ENCODE assay signal across 8 mouse cellular contexts in the genomic region with DNA sequence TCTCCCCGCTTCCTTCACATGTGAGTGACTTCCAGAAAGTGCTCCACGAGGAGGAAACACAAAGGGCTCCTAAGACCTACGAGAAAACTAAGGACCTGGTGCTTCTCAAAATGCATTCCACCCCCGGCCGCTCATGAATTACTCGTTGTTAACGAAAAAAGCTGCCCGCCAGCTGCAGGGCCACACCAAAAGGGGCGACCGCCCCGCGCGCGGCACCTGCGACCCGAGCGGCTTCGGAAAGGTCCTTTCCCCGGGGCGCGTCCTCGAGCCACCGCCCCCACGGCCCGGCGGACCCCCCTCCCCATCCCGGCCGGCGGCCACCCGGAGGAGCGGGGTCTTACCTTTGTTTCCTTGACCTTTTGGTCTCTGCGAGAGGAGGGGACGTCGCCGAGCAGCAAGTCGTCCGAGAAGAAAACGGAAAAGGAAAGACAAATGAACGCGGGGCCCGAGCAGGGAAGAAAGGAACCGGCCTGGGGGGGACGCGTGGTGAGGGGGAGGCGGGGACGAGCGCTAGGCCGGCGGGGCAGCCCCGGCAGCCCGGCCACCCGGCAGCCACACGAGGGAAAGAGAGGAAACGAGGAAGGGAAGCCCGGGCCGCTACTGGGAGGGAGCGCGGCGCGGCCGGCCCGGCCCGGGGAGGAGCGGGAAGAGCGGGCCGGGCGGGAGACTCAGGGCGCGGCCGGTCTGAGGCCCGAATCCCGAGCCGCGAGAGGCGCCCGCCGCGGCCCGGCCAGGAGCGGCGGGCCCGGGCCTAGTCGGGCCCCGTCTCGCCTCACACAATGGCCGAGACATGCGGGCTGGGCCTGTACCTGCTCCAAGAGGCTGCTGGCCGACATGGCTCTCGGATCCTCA. TPM values are rescaled to one million over a fixed set of nuclear protein-coding genes. Genes with fewer than 3 reads are reported as not detected.
DNase-seq lines count a peak whose midpoint lies in the region; ATAC-seq and TF ChIP-seq lines count a peak whose summit lies in the region.

No protein-coding gene starts in this region.

- peak; percentile 5 for ATAC-seq in activated CD4-positive, CD25-positive, alpha-beta regulatory T cell, adult 4 months
- ATAC-seq in embryonic facial prominence, embryonic 13.5 days (ENCODE audit: insufficient number of reproducible peaks, insufficient read depth, low FRiP score, low TSS enrichment, low read depth), result peak; percentile 76
- peak; percentile 59 for ATAC-seq in heart, embryonic 14.5 days (ENCODE audit: insufficient number of reproducible peaks, insufficient read depth, low FRiP score, low read depth)
- peak; percentile 91 for ATAC-seq in midbrain, embryonic 13.5 days
- peak; percentile 53 for ATAC-seq in stomach, embryonic 14.5 days (ENCODE audit: insufficient number of reproducible peaks, insufficient read depth, low FRiP score, low read depth)

- H3K79me2 ChIP-seq in CH12.LX (replicated peaks; ENCODE audit: control insufficient read depth, extremely low read depth, insufficient read depth, poor library complexity, severe bottlenecking), result peaks cover 50% of the 10 kb centered on the region

- peaks cover 8 to 46% of the 10 kb centered on the region in 2 experiments for H3K4me1 ChIP-seq in CH12.LX (ENCODE audit: control insufficient read depth in 1 of 2, insufficient read depth in 2 of 2)
- peaks cover 17% of the 10 kb centered on the region for H3K4me1 ChIP-seq in embryonic facial prominence, embryonic 13.5 days
- peaks cover 2 to 17% of the 10 kb centered on the region in 2 experiments; a peak in 3 of 4 replicates for H3K4me1 ChIP-seq in heart, embryonic 14.5 days (ENCODE audit: control insufficient read depth in 2 of 2, insufficient read depth in 2 of 2, low read length in 2 of 2)
- H3K4me1 ChIP-seq in midbrain, embryonic 13.5 days (replicated peaks), result peaks cover 33% of the 10 kb centered on the region
- peaks cover 17% of the 10 kb centered on the region; the same call in 1 of the 2 replicates for H3K4me1 ChIP-seq in stomach, embryonic 14.5 days (ENCODE audit: control insufficient read depth, insufficient read depth, low read length)

- no peak for TF ChIP-seq CTCF in CH12.LX (conservative IDR thresholded peaks at IDR 0.05 in 1 of 2, IDR thresholded peaks at IDR 0.05 in 1 of 2; ENCODE audit: low read depth in 2 of 2, low read length in 2 of 2)

- no peaks in the 10 kb centered on the region for H3K9me3 ChIP-seq in CH12.LX (replicated peaks; ENCODE audit: low read length)
- H3K9me3 ChIP-seq in embryonic facial prominence, embryonic 13.5 days, result no peaks in the 10 kb centered on the region
- no peaks in the 10 kb centered on the region for H3K9me3 ChIP-seq in heart, embryonic 14.5 days (ENCODE audit: control insufficient read depth, low read length)
- no peaks in the 10 kb centered on the region for H3K9me3 ChIP-seq in midbrain, embryonic 13.5 days
- no peaks in the 10 kb centered on the region for H3K9me3 ChIP-seq in stomach, embryonic 14.5 days (ENCODE audit: control insufficient read depth, low read depth, low read length)

- intact Hi-C loops in left cerebral cortex, postnatal 36 days (cut with DNase I), result loop anchor here (2.0 kb wide), 1 partner anchor 49 kb away; the partner anchor contains the start of gene Gmeb1

- under 1% methylated on average over 82 of the region's 89 CpGs for WGBS in embryonic facial prominence, embryonic 13.5 days
- WGBS in heart, embryonic 14.5 days, result under 1% methylated on average over 84 of the region's 89 CpGs
- under 1% methylated on average over 70 of the region's 89 CpGs for WGBS in midbrain, embryonic 13.5 days
- WGBS in stomach, embryonic 14.5 days, result under 1% methylated on average over 87 of the region's 89 CpGs

- TF ChIP-seq RAD21 in CH12.LX (IDR thresholded peaks at IDR 0.05; ENCODE audit: low read depth, low read length), result no peak

- H3K9ac ChIP-seq in CH12.LX (ENCODE audit: insufficient read depth, low read depth), result peak overlapping the region; percentile 97
- H3K9ac ChIP-seq in embryonic facial prominence, embryonic 13.5 days, result peak overlapping the region; percentile 100
- H3K9ac ChIP-seq in heart, embryonic 14.5 days (ENCODE audit: low read length), result peak overlapping the region; percentile 99
- peak overlapping the region; percentile 100 for H3K9ac ChIP-seq in midbrain, embryonic 13.5 days (replicated peaks)
- H3K9ac ChIP-seq in stomach, embryonic 14.5 days (replicated peaks; ENCODE audit: low read depth, low read length), result peak overlapping the region; percentile 100

- no peak for DNase-seq in CH12.LX (ENCODE audit: extremely low read depth)
- peak; percentile 16 to 51 for DNase-seq in kidney, postnatal 25 days
- DNase-seq in left cerebral cortex, postnatal 36 days (ENCODE audit: low spot score in 2 of 2), result no peak

- no peak for TF ChIP-seq EP300 in CH12.LX (IDR thresholded peaks at IDR 0.05; ENCODE audit: low read length)

- peak overlapping the region; percentile 56 for H3K27ac ChIP-seq in CH12.LX (ENCODE audit: insufficient read depth, low read depth)
- H3K27ac ChIP-seq in embryonic facial prominence, embryonic 13.5 days, result peak overlapping the region; percentile 96
- peak overlapping the region; percentile 89 to 93 for H3K27ac ChIP-seq in heart, embryonic 14.5 days (replicated peaks in 1 of 2; ENCODE audit: control insufficient read depth in 1 of 2, insufficient read depth in 1 of 2, low read depth in 2 of 2, low read length in 2 of 2)
- peak overlapping the region; percentile 95 for H3K27ac ChIP-seq in midbrain, embryonic 13.5 days
- peak overlapping the region; percentile 95 for H3K27ac ChIP-seq in stomach, embryonic 14.5 days (ENCODE audit: low read length)

- H3K36me3 ChIP-seq in CH12.LX (replicated peaks in 1 of 2; ENCODE audit: control insufficient read depth in 1 of 2, insufficient read depth in 1 of 2, low read length in 1 of 2), result peaks cover 10 to 38% of the 10 kb centered on the region in 2 experiments
- peaks cover 26% of the 10 kb centered on the region for H3K36me3 ChIP-seq in embryonic facial prominence, embryonic 13.5 days
- peaks cover 36% of the 10 kb centered on the region for H3K36me3 ChIP-seq in heart, embryonic 14.5 days (ENCODE audit: control insufficient read depth, insufficient read depth, low read length)
- peaks cover 21% of the 10 kb centered on the region for H3K36me3 ChIP-seq in midbrain, embryonic 13.5 days
- H3K36me3 ChIP-seq in stomach, embryonic 14.5 days (ENCODE audit: control insufficient read depth, insufficient read depth, low read length), result peaks cover 14% of the 10 kb centered on the region; the same call in 1 of the 2 replicates

- H3K27me3 ChIP-seq in CH12.LX (replicated peaks), result no peaks in the 10 kb centered on the region
- no peaks in the 10 kb centered on the region for H3K27me3 ChIP-seq in embryonic facial prominence, embryonic 13.5 days
- no peaks in the 10 kb centered on the region for H3K27me3 ChIP-seq in heart, embryonic 14.5 days (ENCODE audit: control insufficient read depth, insufficient read depth, low read length)
- no peaks in the 10 kb centered on the region for H3K27me3 ChIP-seq in midbrain, embryonic 13.5 days
- no peaks in the 10 kb centered on the region for H3K27me3 ChIP-seq in stomach, embryonic 14.5 days (ENCODE audit: control insufficient read depth, insufficient read depth, low read length)

- peak overlapping the region; percentile 72 to 94 (median 81) for H3K4me3 ChIP-seq in CH12.LX (replicated peaks in 1 of 3; ENCODE audit: low read depth in 2 of 3, low read length in 2 of 3, poor library complexity in 1 of 3)
- H3K4me3 ChIP-seq in embryonic facial prominence, embryonic 13.5 days, result peak overlapping the region; percentile 98
- peak overlapping the region; percentile 86 to 99 for H3K4me3 ChIP-seq in heart, embryonic 14.5 days (ENCODE audit: control insufficient read depth in 1 of 2, insufficient read depth in 1 of 2, low read depth in 1 of 2, low read length in 2 of 2)
- H3K4me3 ChIP-seq in midbrain, embryonic 13.5 days (replicated peaks), result peak overlapping the region; percentile 100
- H3K4me3 ChIP-seq in stomach, embryonic 14.5 days (ENCODE audit: low read depth, low read length), result peak overlapping the region; percentile 100

- in situ Hi-C loops in CH12.LX (cut with MboI; ENCODE audit: low pct_ligation_motif_present, low pct_unique_long_range_greater_than_20kb, low sequenced_read_pairs), result no loop called here

- dilution Hi-C loops in CH12.LX (cut with MboI; ENCODE audit: extremely low pct_ligation_motif_present, extremely low pct_unique_long_range_greater_than_20kb, low sequenced_read_pairs), result no loop called here

- peak overlapping the region; percentile 60 for H3K4me2 ChIP-seq in CH12.LX (ENCODE audit: insufficient read depth, low read depth, poor library complexity, severe bottlenecking)
- peak overlapping the region; percentile 90 for H3K4me2 ChIP-seq in embryonic facial prominence, embryonic 13.5 days
- peak overlapping the region; percentile 80 for H3K4me2 ChIP-seq in heart, embryonic 14.5 days (ENCODE audit: low read length)
- H3K4me2 ChIP-seq in midbrain, embryonic 13.5 days (replicated peaks), result peak overlapping the region; percentile 90
- peak overlapping the region; percentile 92 for H3K4me2 ChIP-seq in stomach, embryonic 14.5 days (replicated peaks; ENCODE audit: low read depth, low read length)

- TF ChIP-seq POLR2A in CH12.LX (IDR thresholded peaks at IDR 0.05; ENCODE audit: low read depth, low read length), result no peak

RNA-seq across cellular contexts. Expression of gene Ythdf2, which starts 0.8 kb away (rescaled TPM):
- total RNA-seq in CH12.LX (2012; rRNA removed) (51.6 and 63.8 TPM in 2 replicates), CH12.LX (2014; rRNA removed) (53.3 and 56.5 TPM in 2 replicates)
- 78.3 and 79.4 TPM in 2 replicates for polyA plus RNA-seq in CH12.LX (2012; ENCODE audit: insufficient read length, low read depth)
- 100 to 1,000 TPM in 1 of 2 experiments, 10 to 100 TPM in 1; 91.1 to 128 TPM for polyA plus RNA-seq in activated CD4-positive, CD25-positive, alpha-beta regulatory T cell, adult 4 months (2017; shearing (Covaris generic))
- 109 and 124 TPM in 2 replicates for polyA plus RNA-seq in embryonic facial prominence, embryonic 13.5 days (2015; fragmentation: Nextera tagmentation; extraction: Ambion mirVana)
- polyA plus RNA-seq in heart, embryonic 14.5 days (2014; fragmentation: Nextera tagmentation; extraction: Ambion mirVana), result 66.3 and 70.9 TPM in 2 replicates
- 146 and 149 TPM in 2 replicates for polyA plus RNA-seq in midbrain, embryonic 13.5 days (2015; fragmentation: Nextera tagmentation; extraction: Ambion mirVana)
- polyA plus RNA-seq in stomach, embryonic 14.5 days (2014; fragmentation: Nextera tagmentation; extraction: Ambion mirVana), result 114 TPM in 2 replicates
- 10 to 100 TPM; 37.6 to 47.1 TPM for total RNA-seq in left cerebral cortex, postnatal 36 days (2021)

RNA-seq across cellular contexts. Expression of gene Gmeb1, which starts 50.1 kb away (rescaled TPM):
- 8.8 and 9.0 TPM in 2 replicates for total RNA-seq in CH12.LX (2012; rRNA removed)
- total RNA-seq in CH12.LX (2014; rRNA removed), result 7.9 and 8.2 TPM in 2 replicates
- polyA plus RNA-seq in CH12.LX (2012; ENCODE audit: insufficient read length, low read depth), result 18.0 and 19.3 TPM in 2 replicates
- 10 to 100 TPM; 13.8 to 13.9 TPM for polyA plus RNA-seq in activated CD4-positive, CD25-positive, alpha-beta regulatory T cell, adult 4 months (2017; shearing (Covaris generic))
- polyA plus RNA-seq in embryonic facial prominence, embryonic 13.5 days (2015; fragmentation: Nextera tagmentation; extraction: Ambion mirVana), result 42.6 and 46.2 TPM in 2 replicates
- polyA plus RNA-seq in heart, embryonic 14.5 days (2014; fragmentation: Nextera tagmentation; extraction: Ambion mirVana), result 25.8 and 27.5 TPM in 2 replicates
- 49.4 and 50.3 TPM in 2 replicates for polyA plus RNA-seq in midbrain, embryonic 13.5 days (2015; fragmentation: Nextera tagmentation; extraction: Ambion mirVana)
- 34.2 and 37.4 TPM in 2 replicates for polyA plus RNA-seq in stomach, embryonic 14.5 days (2014; fragmentation: Nextera tagmentation; extraction: Ambion mirVana)
- 10 to 100 TPM; 20.7 to 25.2 TPM for total RNA-seq in left cerebral cortex, postnatal 36 days (2021)

Comparison
In these comparisons a context has a peak if more than half of its experiments do, and no peak if none do; other contexts are left out.
1. DNase-seq: peak in kidney, postnatal 25 days (2 of 2); none in CH12.LX (single experiment) and left cerebral cortex, postnatal 36 days (0 of 2).
2. ATAC-seq: peak in every context shown above with its lines; median percentile 91 in midbrain, embryonic 13.5 days; 76 in embryonic facial prominence, embryonic 13.5 days; 59 in heart, embryonic 14.5 days; 53 in stomach, embryonic 14.5 days; 5 in activated CD4-positive, CD25-positive, alpha-beta regulatory T cell, adult 4 months.
3. Peak in every context shown above with its lines, with median percentiles within 50 percentile points of each other: H3K27ac ChIP-seq, H3K4me2 ChIP-seq, H3K4me3 ChIP-seq and H3K9ac ChIP-seq.